Mouse (Mus musculus): ENCODE data around the gene Zbtb46.
A peak's percentile ranks its signal among the peaks of the same experiment; 100 is the strongest.

- TF ChIP-seq POLR2A (IDR thresholded peaks at IDR 0.05; ENCODE audit: extremely low read depth, insufficient read depth, low read length) (no peak), CTCF (IDR thresholded peaks at IDR 0.05; ENCODE audit: extremely low read depth, insufficient read depth, low read length) (peak; percentile 58)
Measured at GRCm38 (mm10) chr2:181496281-181496680, 37.1 kb upstream of the Zbtb46 start.
